Mouse (Mus musculus) embryonic fibroblast, embryonic 13.5 days (primary cell): ENCODE results near the gene Hspa2. TPM values are rescaled to one million over a fixed set of nuclear protein-coding genes. Genes with fewer than 3 reads are reported as not detected.

Experiments used
- H3K27ac ChIP-seq: 2 replicates; pipeline ENCODE4 v1.5.1; 2012; ENCODE audit warnings: low read length, control low read depth, inconsistent platforms; ENCODE audit not compliant: insufficient read depth
- H3K4me1 ChIP-seq: 2 replicates; pipeline ENCODE4 v1.6.1; 2011; ENCODE audit warnings: low read length; ENCODE audit not compliant: control insufficient read depth, insufficient read depth
- H3K4me3 ChIP-seq: 2 replicates; pipeline ENCODE4 v1.5.1; 2011; ENCODE audit warnings: mild to moderate bottlenecking, control low read depth, low read length; ENCODE audit not compliant: insufficient read depth
- CTCF ChIP-seq: IDR thresholded peaks from 2 replicates; pipeline ENCODE4 v1.5.1; 2011; ENCODE audit warnings: mild to moderate bottlenecking, control low read depth, low read length, moderate library complexity, borderline replicate concordance; ENCODE audit not compliant: insufficient read depth
- POLR2A ChIP-seq: IDR thresholded peaks from 2 replicates; pipeline ENCODE4 v1.6.1; 2011; ENCODE audit warnings: low read depth, mild to moderate bottlenecking, control low read depth, low read length, moderate library complexity
- polyA plus RNA-seq: library from polyadenylated mRNA; stranded (reverse); fragments of >200 nt; gene quantifications from 2 replicates; pipeline ENCODE4 v1.2.4, GENCODE M21; 2011; ENCODE audit warnings: low read depth; ENCODE audit not compliant: missing spikeins, insufficient read length

Gene Hspa2
- polyA plus RNA-seq, 1 experiment, result 8.6 TPM

GRCm38 (mm10) chr12:76452203-76452602 is 48.2 kb downstream of the Hspa2 start:
- H3K4me1 ChIP-seq, result no peaks in the 10 kb centered on the region
- H3K4me3 ChIP-seq, result no peak overlapping the region
- TF ChIP-seq POLR2A (no peak), CTCF (no peak)
- no peak overlapping the region for H3K27ac ChIP-seq

Other genes with a start within 250 kb of the Hspa2 start
- 0.37 and 0.50 TPM in 2 replicates for gene Esr2, start 226.9 kb upstream of the Hspa2 start, polyA plus RNA-seq
- gene Tex21, start 157.4 kb upstream of the Hspa2 start, polyA plus RNA-seq, result not detected in 2 replicates
- gene Mthfd1, start 148.9 kb upstream of the Hspa2 start, polyA plus RNA-seq, result 30.9 and 38.6 TPM in 2 replicates
- gene Akap5, start 79.3 kb upstream of the Hspa2 start, polyA plus RNA-seq, result 0.68 TPM in 2 replicates
- gene Zbtb25, start 34.6 kb upstream of the Hspa2 start, polyA plus RNA-seq, result 24.0 and 29.2 TPM in 2 replicates
- 13.5 and 15.2 TPM in 2 replicates for gene Zbtb1, start 33.9 kb upstream of the Hspa2 start, polyA plus RNA-seq
- 1.4 and 1.8 TPM in 2 replicates for gene Ppp1r36, start 13.4 kb downstream of the Hspa2 start, polyA plus RNA-seq
- gene Plekhg3, start 126.7 kb downstream of the Hspa2 start, polyA plus RNA-seq, result 21.8 and 25.1 TPM in 2 replicates